Mouse (Mus musculus): ENCODE results near the gene Svip.

DNA sequence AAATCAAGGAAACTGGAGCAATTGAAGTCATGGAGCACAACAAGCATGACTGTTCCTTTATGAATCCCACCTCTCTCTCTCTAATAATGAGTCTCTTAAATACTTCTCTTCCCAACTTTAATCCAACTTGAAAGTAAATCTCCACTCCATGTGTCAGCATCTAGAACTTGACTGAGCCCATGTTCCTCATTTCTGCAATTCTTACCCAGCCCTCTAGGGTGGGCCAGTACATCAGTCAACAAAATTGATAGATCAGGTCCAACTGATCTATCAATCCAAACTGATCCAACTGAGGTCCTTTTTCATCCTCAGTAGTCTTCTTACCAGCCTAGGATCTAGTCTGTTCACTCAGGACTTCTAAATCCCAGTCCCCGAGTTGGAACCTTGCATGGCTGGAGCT lies 9.4 kb upstream of the Svip start:
- TF ChIP-seq CTCF (IDR thresholded peaks at IDR 0.05; ENCODE audit: control insufficient read depth, insufficient read depth, insufficient read length), result no peak
- no peak for TF ChIP-seq MAX (IDR thresholded peaks at IDR 0.05)
- no peak for TF ChIP-seq MYOG (IDR thresholded peaks at IDR 0.05; ENCODE audit: control insufficient read depth, extremely low read depth, insufficient read length)
- TF ChIP-seq USF1 (IDR thresholded peaks at IDR 0.05; ENCODE audit: low read depth), result no peak

Data from C2C12 (cell line).